Mouse (Mus musculus) frontal cortex, adult (tissue): ENCODE results near the gene Il15ra.

Source experiments
- ATAC-seq: cut with Nextera tagmentation; 2 replicates; pipeline ENCODE4 v1.9.2; 2017; ENCODE audit warnings: mild to moderate bottlenecking, moderate library complexity, mixed read lengths; ENCODE audit not compliant: low TSS enrichment

Il15ra gene

GRCm38 (mm10) chr2:11705201-11706025 is at the start of gene Il15ra:
Il15ra (plus strand) TSS chr2:11705290.
- ATAC-seq, result peak; percentile 67

- ATAC-seq, result no peak
These were observed 47.5 kb upstream of the Il15ra start for GRCm38 (mm10) chr2:11657581-11657980.

DNA sequence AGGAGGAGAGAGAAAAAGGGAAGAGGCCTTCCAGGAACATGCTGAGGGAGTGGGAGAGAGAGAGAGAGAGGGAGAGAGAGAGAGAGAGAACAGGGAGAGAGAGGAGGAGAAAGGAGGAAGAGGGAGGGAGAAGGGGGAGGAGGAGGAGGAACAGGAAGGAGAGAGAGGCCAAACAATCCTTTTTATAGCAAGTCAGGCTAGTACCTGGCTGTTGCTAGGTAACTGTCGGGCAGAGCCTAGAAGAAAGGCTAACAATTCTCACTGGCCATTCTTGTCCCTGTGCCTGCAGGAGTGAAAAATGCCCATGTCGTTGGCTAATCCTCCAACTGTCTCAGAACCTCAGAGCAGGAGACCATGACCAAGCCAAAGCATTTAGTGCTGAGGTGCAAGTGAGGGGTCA is 45.8 kb upstream of the Il15ra start:
- ATAC-seq, result peak; percentile 32

- no peak for ATAC-seq
These were observed 42.8 kb upstream of the Il15ra start for GRCm38 (mm10) chr2:11662143-11662906.

GRCm38 (mm10) chr2:11662907-11663230 is 42.2 kb upstream of the Il15ra start:
- ATAC-seq, result no peak

DNA sequence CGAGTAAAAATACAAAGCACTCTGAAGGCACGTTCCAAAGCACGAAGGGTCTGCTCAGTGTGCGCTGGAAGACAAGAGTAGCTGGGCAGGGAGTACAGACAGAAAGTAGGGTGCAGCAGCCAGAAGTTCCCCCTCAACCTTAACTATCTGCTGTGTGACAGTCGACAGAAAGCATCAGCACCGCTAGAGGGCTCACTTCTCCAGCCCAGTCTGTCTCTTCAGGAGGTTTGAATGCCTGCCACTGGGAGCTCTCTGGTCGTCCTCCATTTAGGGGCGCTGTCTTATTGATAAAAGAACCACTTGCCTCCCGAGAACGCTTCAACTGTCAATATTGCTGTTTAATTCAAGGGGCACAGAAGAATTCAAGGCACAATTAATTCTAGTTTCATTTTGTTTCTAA is 41.1 kb upstream of the Il15ra start:
- peak; percentile 99 for ATAC-seq

DNA sequence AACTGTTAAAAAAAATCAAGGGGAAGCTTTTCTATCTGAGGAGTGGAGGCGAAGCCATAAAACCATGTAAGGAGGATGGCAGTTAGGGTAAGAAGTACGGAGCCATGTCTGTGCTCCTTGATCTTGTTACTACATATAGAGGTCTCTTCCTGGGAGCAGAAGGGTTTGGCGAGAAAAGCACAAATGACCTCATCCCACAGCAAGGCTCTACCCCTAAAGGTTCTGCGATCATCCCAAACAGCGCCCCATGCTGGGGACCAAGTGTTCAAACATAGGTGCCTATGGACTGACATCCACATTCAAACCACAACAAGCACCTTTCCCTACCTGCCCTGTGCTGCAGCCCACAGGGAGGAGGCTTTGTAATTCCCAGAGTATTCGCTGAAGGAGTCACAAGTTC is 40.7 kb upstream of the Il15ra start:
- ATAC-seq, result peak; percentile 68

DNA sequence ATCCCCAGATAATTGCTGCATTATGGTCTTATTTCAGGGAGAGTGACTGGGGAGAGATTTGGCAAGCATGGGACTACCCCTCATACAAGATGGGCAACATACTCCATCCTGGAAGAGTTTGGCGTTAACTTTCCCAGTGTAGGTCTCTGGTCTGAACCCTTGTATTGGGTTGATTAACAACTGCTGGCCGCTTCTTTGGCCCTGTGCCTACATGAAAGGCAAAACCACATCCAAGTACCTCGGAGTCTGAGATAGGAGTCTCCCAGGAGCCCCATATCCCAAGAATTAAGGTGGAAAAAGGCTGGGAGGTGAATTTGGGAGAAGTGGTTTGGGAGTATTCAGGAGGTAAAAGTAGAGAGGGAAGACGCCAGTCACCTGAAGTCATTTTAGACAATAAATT is 40.3 kb upstream of the Il15ra start:
- ATAC-seq, result no peak

DNA sequence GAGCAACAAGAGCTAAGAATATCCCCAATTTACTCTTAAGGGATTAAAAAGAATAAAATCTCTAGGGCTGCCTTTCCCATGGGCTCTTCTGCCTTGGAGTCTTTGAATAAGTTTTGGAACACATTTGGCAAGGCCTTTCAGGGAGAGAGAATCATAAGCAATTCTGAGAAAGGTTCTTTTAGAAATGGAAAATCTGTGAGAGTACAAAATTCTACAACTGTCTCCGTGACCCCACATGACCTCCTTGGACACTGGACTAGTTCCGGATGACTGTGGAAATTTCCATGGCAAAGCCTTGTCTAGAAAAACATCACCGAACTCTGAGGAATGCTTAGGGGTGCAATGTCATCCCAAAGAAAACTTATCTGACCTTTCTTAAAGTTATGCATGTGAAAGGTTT is 39.8 kb upstream of the Il15ra start:
- ATAC-seq, result no peak

DNA sequence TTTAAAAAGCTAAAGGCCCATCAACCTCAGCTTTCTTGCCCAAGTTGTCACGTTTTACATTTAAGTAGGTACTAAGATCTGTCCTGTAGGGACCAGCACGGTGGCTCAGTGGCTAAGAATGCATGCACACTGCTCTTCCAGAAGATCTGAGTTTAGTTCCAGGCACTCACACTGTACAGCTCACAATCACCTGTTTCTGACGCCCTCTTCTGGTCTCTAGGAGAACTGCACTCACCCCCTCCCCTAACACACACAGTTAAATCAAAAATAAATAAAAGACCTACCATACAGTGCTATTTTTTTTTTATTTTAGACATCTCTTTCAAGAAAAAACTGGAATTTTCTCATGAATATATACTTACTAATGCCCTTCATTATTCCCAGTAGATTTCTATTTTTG is 32.9 kb upstream of the Il15ra start:
- ATAC-seq, result no peak

DNA sequence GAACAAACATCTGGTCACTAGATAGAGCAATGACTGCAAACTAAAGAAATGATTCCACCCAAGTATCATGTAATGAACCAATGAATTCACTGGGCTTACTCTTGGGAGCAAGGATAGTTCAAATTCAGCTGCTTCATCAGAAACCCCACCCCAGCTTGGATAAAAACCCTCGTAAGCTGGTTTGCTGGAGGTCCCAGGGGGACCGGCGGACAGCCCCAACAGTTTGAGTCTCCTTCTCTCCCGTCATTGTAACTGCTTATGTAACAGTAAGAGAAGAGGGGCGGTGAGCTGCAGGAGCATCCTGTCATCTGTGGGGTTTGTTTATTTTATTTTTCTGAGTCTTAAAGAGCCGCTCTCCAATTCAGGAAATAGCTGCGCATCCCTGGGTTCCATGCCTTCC is 25.5 kb upstream of the Il15ra start:
- no peak for ATAC-seq

- ATAC-seq, result no peak
These were observed 22.4 kb upstream of the Il15ra start for GRCm38 (mm10) chr2:11682712-11683111.

DNA sequence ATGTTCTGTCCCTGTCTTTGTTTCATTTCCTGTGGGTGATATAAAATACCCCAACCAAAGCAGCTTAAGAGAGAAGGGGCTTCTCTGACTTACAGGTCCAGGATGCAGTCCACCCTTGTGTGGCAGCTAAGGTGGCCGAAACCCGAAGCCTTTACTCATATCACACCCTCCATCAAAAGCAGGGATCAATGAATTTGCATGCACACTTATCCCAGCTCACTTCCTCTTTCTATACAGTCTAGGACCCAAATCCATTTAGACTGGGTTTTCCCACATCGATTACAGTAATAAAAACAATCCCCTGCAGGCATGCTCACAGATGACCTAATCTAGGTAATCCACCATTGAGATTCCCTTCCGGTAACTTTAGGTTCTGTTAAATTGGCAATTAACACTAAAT is 18.6 kb upstream of the Il15ra start:
- ATAC-seq, result no peak

DNA sequence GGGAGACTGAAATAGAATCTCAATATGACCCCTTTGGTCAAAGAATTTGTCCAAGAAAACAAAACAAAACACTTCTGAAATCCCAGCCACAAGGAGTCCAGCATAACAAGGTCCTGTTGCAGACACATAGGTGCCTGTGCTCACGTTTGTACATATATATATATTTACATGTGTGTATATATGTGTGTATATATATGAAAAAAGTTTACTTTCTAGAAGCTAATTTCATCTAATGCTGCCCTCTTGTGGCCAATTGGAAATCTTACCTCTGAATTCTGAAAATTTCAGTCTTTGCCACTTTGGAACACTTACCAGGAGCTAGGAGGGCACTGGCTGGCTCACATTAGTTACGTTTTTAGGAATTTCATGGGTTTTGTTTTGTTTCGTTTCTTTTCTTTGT is 17.7 kb upstream of the Il15ra start:
- no peak for ATAC-seq

DNA sequence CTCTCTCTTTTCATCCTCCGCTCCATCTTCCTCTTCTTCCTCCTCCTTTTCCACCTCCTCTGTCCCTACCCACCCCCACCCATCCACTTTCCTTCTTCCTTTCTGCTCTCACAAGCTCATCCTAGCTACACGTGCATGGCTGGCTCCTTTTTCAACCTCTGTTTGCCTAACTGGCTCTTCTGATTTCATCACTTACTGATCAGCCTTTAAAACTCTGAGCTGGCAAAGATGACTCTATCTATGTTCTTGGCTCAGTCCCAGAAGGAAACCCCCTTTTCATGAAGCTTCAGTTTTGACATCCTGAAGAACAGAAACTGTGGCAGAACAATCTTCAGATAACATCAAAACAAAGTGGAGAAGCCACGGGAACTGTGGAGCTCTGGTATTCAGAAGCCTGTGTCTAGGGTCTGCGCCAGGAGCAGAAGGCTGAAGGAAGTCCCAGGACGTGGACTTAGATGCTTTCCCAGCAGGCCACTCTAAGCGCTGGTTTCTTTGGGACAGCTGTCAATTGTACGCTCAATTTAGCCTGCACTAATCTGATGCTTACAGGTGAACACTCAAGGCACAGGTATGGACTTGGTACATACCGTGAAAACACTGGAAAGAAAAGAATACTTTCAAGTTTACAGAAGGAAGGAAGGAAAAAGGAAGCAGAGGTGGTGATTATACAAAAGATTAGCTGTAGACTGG is 14.7 kb upstream of the Il15ra start:
- ATAC-seq, result no peak

DNA sequence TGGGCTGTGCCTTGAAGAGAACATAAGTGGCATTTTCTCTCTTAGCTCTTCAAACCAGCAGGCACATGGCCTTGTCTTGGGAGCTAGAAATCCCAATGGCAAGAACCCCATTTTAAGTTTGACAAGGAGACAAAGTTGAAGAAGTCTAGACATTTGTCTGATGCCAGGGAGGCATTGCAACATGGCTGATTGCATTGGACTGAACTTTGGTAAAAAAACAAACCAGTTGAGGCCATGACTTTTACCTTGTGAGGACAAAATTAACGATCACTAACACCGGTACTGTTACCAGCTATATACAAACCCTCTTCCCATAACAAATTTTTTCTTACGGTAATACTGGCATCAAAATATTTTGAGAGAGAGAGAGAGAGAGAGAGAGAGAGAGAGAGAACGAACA is 11.7 kb upstream of the Il15ra start:
- ATAC-seq, result no peak

- ATAC-seq, result no peak
These were observed 11.0 kb upstream of the Il15ra start for GRCm38 (mm10) chr2:11694104-11694503.

GRCm38 (mm10) chr2:11695867-11696266 is 9.2 kb upstream of the Il15ra start:
- ATAC-seq, result no peak

DNA sequence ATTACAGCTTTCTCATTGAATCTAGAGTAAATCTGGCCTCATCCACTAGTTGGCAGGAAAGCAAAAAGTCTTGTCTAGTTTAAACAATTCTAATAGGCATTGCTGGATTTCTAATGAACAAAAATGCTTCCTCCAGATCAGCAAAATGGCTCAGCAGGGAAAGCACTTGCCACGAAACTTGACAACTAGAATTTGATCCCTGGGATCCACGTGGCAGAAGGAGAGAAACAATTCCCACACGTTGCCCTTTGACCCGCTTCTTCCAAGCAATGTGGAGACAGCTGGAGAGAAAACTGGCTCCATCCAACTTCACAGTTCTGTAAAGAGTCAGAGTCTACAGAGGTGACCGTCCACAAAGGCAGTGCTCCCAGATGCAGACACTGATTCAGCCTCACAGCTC is 6.1 kb upstream of the Il15ra start:
- ATAC-seq, result no peak

DNA sequence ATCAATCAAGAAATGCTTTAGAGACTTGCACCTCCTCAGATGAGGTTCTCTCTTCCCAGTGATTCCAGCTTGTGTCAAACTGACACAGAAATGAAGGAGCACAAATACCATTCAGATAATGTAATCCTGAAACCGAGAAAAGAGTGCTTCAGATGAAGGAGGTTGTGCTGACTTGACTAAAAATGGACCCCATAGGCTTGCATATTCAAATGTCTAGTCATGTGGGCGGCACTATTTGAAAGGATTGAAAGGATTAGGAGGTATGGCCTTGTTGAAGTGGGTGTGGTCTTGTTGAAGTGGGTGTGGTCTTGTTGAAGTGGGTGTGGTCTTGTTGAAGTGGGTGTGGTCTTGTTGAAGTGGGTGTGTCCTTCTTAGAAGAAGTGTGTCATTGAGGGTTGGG is 5.2 kb upstream of the Il15ra start:
- ATAC-seq, result no peak

GRCm38 (mm10) chr2:11706030-11706745 is 1.1 kb downstream of the Il15ra start:
- peak; percentile 39 for ATAC-seq

- peak; percentile 31 for ATAC-seq
These were observed 1.6 kb downstream of the Il15ra start for GRCm38 (mm10) chr2:11706746-11707065.
